Mouse (Mus musculus): Measurements from ENCODE around the gene Aip.

GRCm38 (mm10) chr19:4102626-4103025, 23.0 kb downstream of the Aip start:
- no peak for TF ChIP-seq EP300 (optimal IDR thresholded peaks at IDR 0.05)
- no peak for TF ChIP-seq CTCF (IDR thresholded peaks at IDR 0.05; ENCODE audit: low read depth)

All from stomach, postnatal 0 days (tissue).